Mouse (Mus musculus) testis, adult 2 months (tissue): ENCODE measurements around the gene Cstf3. TPM values are rescaled to one million over a fixed set of nuclear protein-coding genes. Genes with fewer than 3 reads are reported as not detected.

ENCODE experiments used
- H3K27ac ChIP-seq: fragments of 200-500 bp; 2 replicates; pipeline ENCODE4 v1.5.1; 2012; ENCODE audit warnings: low read depth, low read length; ENCODE audit not compliant: control insufficient read depth, insufficient read depth
- H3K27me3 ChIP-seq: fragments of 200-500 bp; 2 replicates; pipeline ENCODE4 v1.6.1; 2012; ENCODE audit warnings: mild to moderate bottlenecking, low read length, moderate library complexity; ENCODE audit not compliant: control insufficient read depth, insufficient read depth
- H3K36me3 ChIP-seq: fragments of 200-500 bp; 2 replicates; pipeline ENCODE4 v1.6.1; 2012; ENCODE audit warnings: mild to moderate bottlenecking, low read length; ENCODE audit not compliant: control insufficient read depth, insufficient read depth
- H3K4me1 ChIP-seq: fragments of 200-500 bp; 2 replicates; pipeline ENCODE4 v1.6.1; 2012; ENCODE audit warnings: low read length; ENCODE audit not compliant: control insufficient read depth, insufficient read depth
- H3K4me3 ChIP-seq: fragments of 200-500 bp; 2 replicates; pipeline ENCODE4 v1.5.1; 2012; ENCODE audit warnings: low read depth, mild to moderate bottlenecking, low read length, moderate library complexity, mixed read lengths; ENCODE audit not compliant: control insufficient read depth
- CTCF ChIP-seq: fragments of 200-500 bp; IDR thresholded peaks from 2 replicates; pipeline ENCODE4 v1.5.1; 2012; ENCODE audit warnings: low read depth, mild to moderate bottlenecking, inconsistent platforms, low read length, moderate library complexity; ENCODE audit not compliant: control insufficient read depth, insufficient read depth, insufficient replicate concordance
- POLR2A ChIP-seq: fragments of 200-500 bp; IDR thresholded peaks from 2 replicates; pipeline ENCODE4 v1.6.1; 2012; ENCODE audit warnings: low read depth, mild to moderate bottlenecking, inconsistent platforms, low read length, moderate library complexity; ENCODE audit not compliant: control insufficient read depth
- polyA plus RNA-seq: library from polyadenylated mRNA; depleted of rRNA; stranded (reverse); fragments of >200 nt; gene quantifications from 2 replicates; pipeline ENCODE4 v1.2.3, GENCODE M21; 2012

The Cstf3 gene
- polyA plus RNA-seq, 1 experiment, result 14.8 TPM

GRCm38 (mm10) chr2:104605560-104605959 lies 15.2 kb downstream of the Cstf3 start:
- Histone ChIP-seq H3K36me3 (no peaks in the 10 kb centered on the region; the same call in 1 of the 2 replicates), H3K4me3 (no peak overlapping the region)
- TF ChIP-seq POLR2A, result no peak
- no peak for TF ChIP-seq CTCF

DNA sequence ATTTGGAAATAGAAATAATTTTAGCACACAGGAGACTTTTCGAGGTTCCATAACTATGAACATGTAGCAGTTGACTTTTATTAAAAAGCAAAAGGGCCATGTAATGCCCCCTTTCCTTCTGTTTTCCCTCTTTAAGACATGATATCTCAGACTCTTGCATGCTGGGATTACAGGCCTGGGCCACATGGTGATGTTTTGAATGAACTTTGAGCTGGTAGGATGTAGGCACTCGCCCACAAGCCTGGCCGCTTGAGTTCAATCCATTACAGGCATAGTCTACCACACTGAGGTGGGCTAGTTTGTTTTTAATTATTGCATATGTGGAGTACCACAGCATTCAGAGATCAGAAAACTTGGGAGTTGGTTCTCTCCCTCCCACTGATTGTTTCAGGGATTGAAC lies 24.5 kb downstream of the Cstf3 start:
- TF ChIP-seq CTCF (no peak), POLR2A (no peak)
- Histone ChIP-seq H3K36me3 (no peaks in the 10 kb centered on the region), H3K4me1 (no peaks in the 10 kb centered on the region), H3K4me3 (no peak overlapping the region), H3K27ac (no peak overlapping the region), H3K27me3 (no peaks in the 10 kb centered on the region)

More at GRCm38 (mm10) chr2:104605560-104605959, 15.2 kb downstream of the Cstf3 start:
- Histone ChIP-seq H3K27me3 (no peaks in the 10 kb centered on the region), H3K4me1 (no peaks in the 10 kb centered on the region), H3K27ac (no peak overlapping the region)

DNA sequence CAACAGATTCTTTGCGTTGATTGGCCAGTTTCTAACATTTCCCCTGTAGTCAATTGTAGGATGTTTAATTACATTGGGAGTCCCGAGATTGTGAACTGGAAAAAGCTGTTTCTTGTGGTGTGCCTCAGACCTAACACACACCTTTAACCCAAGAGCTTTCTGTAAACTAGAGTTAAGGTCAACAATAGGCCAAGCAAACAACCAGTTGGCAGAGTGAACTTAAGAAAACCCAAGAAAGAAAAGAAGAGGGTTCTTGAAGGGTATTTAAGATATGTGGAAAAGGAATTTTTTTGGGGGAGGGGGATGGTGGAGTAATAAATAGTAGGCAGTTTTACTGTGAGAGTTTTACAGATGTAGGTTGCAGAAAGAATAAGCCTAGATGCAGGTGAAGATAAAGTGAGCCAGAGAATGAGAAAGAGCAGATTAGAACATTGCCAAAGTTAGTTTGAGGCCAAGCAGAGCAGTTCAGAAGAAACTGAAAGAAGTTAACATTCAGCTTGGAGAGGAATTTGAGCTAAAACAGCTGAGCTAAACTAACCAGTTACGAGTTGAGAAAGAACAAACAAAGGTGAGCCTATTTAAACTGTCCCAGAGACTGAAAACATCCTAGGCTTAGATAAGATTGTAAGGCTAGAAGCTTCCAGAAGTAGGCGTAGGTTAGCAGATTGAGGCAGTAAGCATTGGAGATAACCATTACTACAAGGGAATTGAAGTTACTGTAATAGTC lies 25.8 kb downstream of the Cstf3 start:
- H3K4me1 ChIP-seq, result no peaks in the 10 kb centered on the region
- no peak overlapping the region for H3K27ac ChIP-seq
- H3K4me3 ChIP-seq, result no peak overlapping the region
- TF ChIP-seq POLR2A (no peak), CTCF (no peak)
- H3K27me3 ChIP-seq, result no peaks in the 10 kb centered on the region
- no peaks in the 10 kb centered on the region for H3K36me3 ChIP-seq

DNA sequence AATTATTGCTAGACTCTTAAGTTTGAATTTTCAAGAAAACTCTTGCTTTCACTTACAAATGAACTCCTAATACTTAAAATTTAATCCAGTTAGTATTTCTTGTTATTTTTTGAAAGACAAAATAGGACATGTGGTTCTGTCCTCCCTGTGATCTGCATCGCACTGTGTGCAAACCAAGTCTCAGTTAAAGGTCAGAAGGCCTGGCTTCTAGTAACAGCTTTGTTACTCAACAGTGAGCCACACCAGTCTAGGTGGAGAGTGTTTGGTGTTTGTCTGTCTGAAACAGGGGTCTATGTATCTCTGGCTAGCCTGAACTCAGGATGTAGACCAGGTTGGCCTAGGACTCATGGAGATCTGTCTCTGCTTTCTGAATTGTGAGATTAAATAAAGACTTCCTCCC lies 68.3 kb downstream of the Cstf3 start:
- no peaks in the 10 kb centered on the region for H3K27me3 ChIP-seq
- TF ChIP-seq POLR2A, result no peak
- TF ChIP-seq CTCF, result no peak
- H3K4me3 ChIP-seq, result no peak overlapping the region
- H3K27ac ChIP-seq, result no peak overlapping the region
- H3K36me3 ChIP-seq, result peaks cover 2% of the 10 kb centered on the region; the same call in 1 of the 2 replicates
- H3K4me1 ChIP-seq, result no peaks in the 10 kb centered on the region

GRCm38 (mm10) chr2:104663372-104664100 lies 73.2 kb downstream of the Cstf3 start:
- Histone ChIP-seq H3K4me1 (no peaks in the 10 kb centered on the region), H3K27me3 (no peaks in the 10 kb centered on the region), H3K4me3 (no peak overlapping the region), H3K27ac (no peak overlapping the region), H3K36me3 (no peaks in the 10 kb centered on the region; the same call in 1 of the 2 replicates)
- TF ChIP-seq POLR2A (no peak), CTCF (no peak)

DNA sequence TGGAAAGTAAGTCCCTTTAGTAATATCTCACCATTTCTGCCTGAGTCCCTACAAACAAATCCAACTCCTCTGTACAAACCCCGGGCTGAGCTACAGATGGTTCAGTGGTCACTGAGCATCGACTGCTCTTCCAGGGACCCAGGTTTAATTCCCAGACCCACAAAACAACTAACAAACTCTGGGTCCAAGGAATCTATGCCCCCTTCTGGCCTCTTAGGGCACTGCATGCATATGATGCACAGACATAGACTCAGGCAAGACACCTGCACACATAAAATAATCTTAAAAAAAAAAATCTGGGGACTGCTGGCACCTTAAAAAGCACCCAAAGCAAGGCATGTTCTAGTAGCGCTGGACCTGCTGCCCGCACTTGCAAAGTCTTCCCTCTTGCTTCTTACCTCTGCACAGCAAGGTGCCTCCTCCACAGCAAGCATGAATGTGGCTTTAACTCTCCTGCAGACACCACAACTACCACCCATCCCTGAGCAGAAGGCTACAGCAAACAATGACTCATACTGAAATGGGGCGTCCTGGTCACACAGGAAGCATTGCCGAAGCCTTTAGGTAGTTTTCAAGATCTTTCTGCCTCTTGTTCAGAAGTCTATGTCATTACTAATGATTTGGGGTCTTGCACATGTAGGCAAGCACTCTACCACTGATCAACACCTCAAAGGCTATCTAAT lies 78.9 kb downstream of the Cstf3 start:
- Histone ChIP-seq H3K4me3 (no peak overlapping the region), H3K27me3 (no peaks in the 10 kb centered on the region), H3K27ac (no peak overlapping the region), H3K36me3 (no peaks in the 10 kb centered on the region), H3K4me1 (no peaks in the 10 kb centered on the region)
- TF ChIP-seq CTCF (no peak), POLR2A (no peak)

GRCm38 (mm10) chr2:104671724-104672123 lies 81.4 kb downstream of the Cstf3 start:
- no peaks in the 10 kb centered on the region for H3K27me3 ChIP-seq
- no peak overlapping the region for H3K4me3 ChIP-seq
- no peak overlapping the region for H3K27ac ChIP-seq
- TF ChIP-seq POLR2A (no peak), CTCF (no peak)
- H3K36me3 ChIP-seq, result no peaks in the 10 kb centered on the region
- H3K4me1 ChIP-seq, result no peaks in the 10 kb centered on the region
